Mouse (Mus musculus) lung, postnatal 14 days (tissue): ENCODE results near the gene Gm19345.

Experiments used
- DNase-seq: peaks from one replicate; pipeline ENCODE4 v3.0.0; 2021

Gene Gm19345

GRCm38 (mm10) chr7:19851858-19852570 is at the start of gene Gm19345:
Gene Gm19345 (plus strand): TSS chr7:19852003.
- DNase-seq, result no peak

GRCm38 (mm10) chr7:19802995-19803394 is 48.8 kb upstream of the Gm19345 start:
- DNase-seq, result peak; percentile 85

- no peak for DNase-seq
Measured at GRCm38 (mm10) chr7:19806356-19806969, 45.3 kb upstream of the Gm19345 start.

GRCm38 (mm10) chr7:19809369-19809768 is 42.4 kb upstream of the Gm19345 start:
- no peak for DNase-seq

- DNase-seq, result peak; percentile 67
Measured at GRCm38 (mm10) chr7:19811114-19811513, 40.7 kb upstream of the Gm19345 start.

- no peak for DNase-seq
Measured at GRCm38 (mm10) chr7:19813161-19813560, 38.6 kb upstream of the Gm19345 start.

GRCm38 (mm10) chr7:19813579-19814122 is 38.2 kb upstream of the Gm19345 start:
- no peak for DNase-seq

GRCm38 (mm10) chr7:19815296-19816223 is 36.2 kb upstream of the Gm19345 start:
- DNase-seq, result no peak

- peak; percentile 92 for DNase-seq
Measured at GRCm38 (mm10) chr7:19816224-19816771, 35.5 kb upstream of the Gm19345 start.

- DNase-seq, result peak; percentile 75
Measured at GRCm38 (mm10) chr7:19817382-19818105, 34.3 kb upstream of the Gm19345 start.

GRCm38 (mm10) chr7:19818440-19818839 is 33.4 kb upstream of the Gm19345 start:
- peak; percentile 30 for DNase-seq

- no peak for DNase-seq
Measured at GRCm38 (mm10) chr7:19818875-19819274, 32.9 kb upstream of the Gm19345 start.

- no peak for DNase-seq
Measured at GRCm38 (mm10) chr7:19820347-19821048, 31.3 kb upstream of the Gm19345 start.

GRCm38 (mm10) chr7:19821633-19822032 is 30.2 kb upstream of the Gm19345 start:
- DNase-seq, result no peak

GRCm38 (mm10) chr7:19822193-19822592 is 29.6 kb upstream of the Gm19345 start:
- DNase-seq, result no peak

- peak; percentile 76 for DNase-seq
Measured at GRCm38 (mm10) chr7:19822604-19823058, 29.2 kb upstream of the Gm19345 start, which contains the start of gene Bcl3. Gene Bcl3 (minus strand): TSS chr7:19822770.

- DNase-seq, result no peak
Measured at GRCm38 (mm10) chr7:19823256-19824181, 28.3 kb upstream of the Gm19345 start.

- DNase-seq, result peak; percentile 92
Measured at GRCm38 (mm10) chr7:19824182-19824973, 27.4 kb upstream of the Gm19345 start.

GRCm38 (mm10) chr7:19826756-19827155 is 25.0 kb upstream of the Gm19345 start:
- no peak for DNase-seq
